Mouse (Mus musculus): Measurements from ENCODE around the gene Tomm40l. TPM values are rescaled to one million over a fixed set of nuclear protein-coding genes. Genes with fewer than 3 reads are reported as not detected.

Gene Tomm40l
- polyA plus RNA-seq, 1 experiment from 2014 or later: 42.6 TPM

GRCm38 (mm10) chr1:171183620-171184019, 38.7 kb downstream of the Tomm40l start:
- no peak for ATAC-seq (ENCODE audit: low read depth)
- no peak overlapping the region for H3K4me2 ChIP-seq
- no peak overlapping the region for H3K4me3 ChIP-seq
- peaks cover 20% of the 10 kb centered on the region for H3K4me1 ChIP-seq (replicated peaks)
- H3K27me3 ChIP-seq: no peaks in the 10 kb centered on the region
- H3K9me3 ChIP-seq: no peaks in the 10 kb centered on the region
- no peak overlapping the region for H3K9ac ChIP-seq
- 57% methylated on average over 3 of the region's 3 CpGs for whole genome bisulfite sequencing
- H3K36me3 ChIP-seq: no peaks in the 10 kb centered on the region
- H3K27ac ChIP-seq (replicated peaks): no peak overlapping the region

DNA sequence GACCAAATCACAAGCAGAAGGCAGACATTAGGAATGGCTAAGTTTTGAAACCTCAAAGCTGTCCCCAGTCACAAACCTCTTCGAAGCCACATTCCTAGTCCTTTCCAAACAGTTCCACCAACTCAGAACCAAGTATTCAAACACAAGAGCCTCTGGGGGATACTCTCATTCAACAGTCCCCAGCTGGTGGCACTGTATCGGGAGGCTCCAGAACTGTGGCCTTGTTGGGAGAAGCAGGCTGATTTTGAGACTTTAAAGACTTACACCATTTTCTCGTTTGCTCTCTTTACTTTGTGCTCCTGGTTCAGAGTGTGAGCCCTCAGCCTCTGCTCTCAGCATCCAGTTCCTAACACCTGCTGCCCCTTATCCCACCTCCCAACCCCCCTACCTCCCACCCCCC, 39.3 kb downstream of the Tomm40l start:
- no peak overlapping the region for H3K4me3 ChIP-seq
- H3K4me2 ChIP-seq: no peak overlapping the region
- no peaks in the 10 kb centered on the region for H3K27me3 ChIP-seq
- H3K9me3 ChIP-seq: no peaks in the 10 kb centered on the region
- no peak overlapping the region for H3K9ac ChIP-seq
- no peak for ATAC-seq (ENCODE audit: low read depth)
- no peak overlapping the region for H3K27ac ChIP-seq (replicated peaks)
- WGBS: 75% methylated on average over 3 of the region's 3 CpGs
- H3K4me1 ChIP-seq (replicated peaks): peaks cover 14% of the 10 kb centered on the region
- no peaks in the 10 kb centered on the region for H3K36me3 ChIP-seq

DNA sequence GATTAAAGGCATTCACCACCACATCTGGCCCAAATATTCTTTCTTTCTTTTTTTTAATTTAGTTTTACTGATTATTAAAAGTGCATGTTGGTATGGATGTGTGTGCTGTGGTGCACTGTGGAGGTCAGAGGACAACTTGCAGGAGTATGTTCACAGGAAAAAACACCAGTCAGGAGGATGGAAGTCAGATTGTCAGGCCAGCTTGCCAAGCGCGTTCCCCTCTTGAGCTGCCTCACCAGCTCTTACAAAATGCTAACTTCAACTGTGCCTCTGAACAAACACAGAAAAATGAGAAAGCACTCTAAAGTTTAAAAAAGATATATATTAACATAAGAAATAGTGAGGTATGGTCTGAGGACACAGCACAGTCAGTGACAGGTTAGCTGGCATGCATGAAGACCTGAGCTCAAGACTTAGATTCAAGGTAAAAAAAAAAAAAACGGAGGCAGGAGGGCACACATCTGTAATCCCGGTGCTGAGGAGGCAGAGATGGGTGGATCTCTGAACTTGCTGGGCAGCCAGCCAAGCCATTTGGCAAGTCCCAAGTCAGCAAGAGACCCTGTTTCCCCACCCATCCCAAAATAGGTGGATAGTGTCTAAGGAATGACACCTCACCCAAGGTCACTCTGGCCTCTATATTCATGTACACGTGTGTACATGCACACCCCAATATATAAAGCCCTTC, 42.7 kb downstream of the Tomm40l start:
- ATAC-seq (ENCODE audit: low read depth): no peak
- Histone ChIP-seq H3K4me3 (no peak overlapping the region), H3K9ac (no peak overlapping the region), H3K4me1 (replicated peaks) (no peaks in the 10 kb centered on the region), H3K4me2 (no peak overlapping the region), H3K27me3 (no peaks in the 10 kb centered on the region), H3K27ac (replicated peaks) (no peak overlapping the region), H3K36me3 (no peaks in the 10 kb centered on the region), H3K9me3 (no peaks in the 10 kb centered on the region)
- 82% methylated on average over 5 of the region's 5 CpGs for WGBS

GRCm38 (mm10) chr1:171172779-171173178, 49.5 kb downstream of the Tomm40l start:
- ATAC-seq (ENCODE audit: low read depth): no peak
- H3K36me3 ChIP-seq: no peaks in the 10 kb centered on the region
- no peak overlapping the region for H3K4me2 ChIP-seq

GRCm38 (mm10) chr1:171171138-171171537, 51.2 kb downstream of the Tomm40l start:
- Histone ChIP-seq H3K4me2 (no peak overlapping the region), H3K27ac (replicated peaks) (0 out of 2 replicates have a peak overlapping the region, but pooled peaks have one; percentile 6), H3K9ac (no peak overlapping the region), H3K27me3 (no peaks in the 10 kb centered on the region; the same call in 1 of the 2 replicates), H3K4me1 (replicated peaks) (no peaks in the 10 kb centered on the region), H3K9me3 (no peaks in the 10 kb centered on the region), H3K36me3 (no peaks in the 10 kb centered on the region), H3K4me3 (no peak overlapping the region)
- no peak for ATAC-seq (ENCODE audit: low read depth)
- 69% methylated on average over 3 of the region's 3 CpGs for WGBS

More at GRCm38 (mm10) chr1:171172779-171173178, 49.5 kb downstream of the Tomm40l start:
- Histone ChIP-seq H3K4me1 (replicated peaks) (no peaks in the 10 kb centered on the region), H3K27me3 (no peaks in the 10 kb centered on the region; the same call in 1 of the 2 replicates), H3K9ac (no peak overlapping the region), H3K9me3 (no peaks in the 10 kb centered on the region), H3K27ac (replicated peaks) (no peak overlapping the region), H3K4me3 (no peak overlapping the region)
- 96% methylated on average over 8 of the region's 8 CpGs for WGBS

- Histone ChIP-seq H3K27me3 (no peaks in the 10 kb centered on the region; the same call in 1 of the 2 replicates), H3K9ac (no peak overlapping the region), H3K36me3 (no peaks in the 10 kb centered on the region), H3K4me2 (no peak overlapping the region), H3K4me1 (replicated peaks) (no peaks in the 10 kb centered on the region), H3K27ac (replicated peaks) (no peak overlapping the region), H3K9me3 (no peaks in the 10 kb centered on the region), H3K4me3 (no peak overlapping the region)
- ATAC-seq (ENCODE audit: low read depth): no peak
- 71% methylated on average over 3 of the region's 3 CpGs for WGBS
Measured at GRCm38 (mm10) chr1:171169913-171170312, 52.4 kb downstream of the Tomm40l start.

DNA sequence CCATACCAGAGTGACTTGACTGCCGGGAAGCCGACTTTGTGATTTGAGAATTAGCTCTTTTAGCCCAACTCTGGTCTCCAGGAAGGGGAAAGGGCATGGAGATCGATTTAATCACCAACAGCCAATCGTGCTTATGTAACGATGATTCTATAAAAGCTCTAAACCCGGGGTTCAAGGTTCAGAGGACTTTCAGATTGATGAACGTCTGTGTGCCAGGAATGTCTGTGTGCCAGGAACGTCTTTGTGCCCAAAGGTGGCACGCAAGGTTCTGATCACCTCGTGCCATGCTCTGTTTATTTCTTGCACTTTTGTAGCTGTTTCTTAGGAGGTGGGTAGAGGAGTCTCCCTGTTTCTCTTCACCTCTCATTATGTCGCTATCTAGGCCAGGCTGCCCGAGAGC, 53.4 kb downstream of the Tomm40l start:
- H3K9ac ChIP-seq: no peak overlapping the region
- H3K36me3 ChIP-seq: no peaks in the 10 kb centered on the region
- H3K4me2 ChIP-seq: no peak overlapping the region
- no peaks in the 10 kb centered on the region for H3K9me3 ChIP-seq
- 90% methylated on average over 12 of the region's 12 CpGs for WGBS
- no peaks in the 10 kb centered on the region for H3K4me1 ChIP-seq (replicated peaks)
- no peak for ATAC-seq (ENCODE audit: low read depth)
- no peak overlapping the region for H3K4me3 ChIP-seq
- H3K27me3 ChIP-seq: no peaks in the 10 kb centered on the region; the same call in 1 of the 2 replicates
- H3K27ac ChIP-seq (replicated peaks): no peak overlapping the region

Other genes with a start within 250 kb of the Tomm40l start
- 0.59 and 0.83 TPM in 2 replicates for gene Fcgr2b, start 246.0 kb downstream of the Tomm40l start, polyA plus RNA-seq (2015; fragmentation: Nextera tagmentation; extraction: Ambion mirVana)
- gene Fcgr4, start 203.6 kb downstream of the Tomm40l start, polyA plus RNA-seq (2015; fragmentation: Nextera tagmentation; extraction: Ambion mirVana): not detected in 2 replicates
- gene Fcgr3, start 157.6 kb downstream of the Tomm40l start, polyA plus RNA-seq (2015; fragmentation: Nextera tagmentation; extraction: Ambion mirVana): 9.0 and 10.9 TPM in 2 replicates
- 2.8 and 2.9 TPM in 2 replicates for gene Cfap126, start 108.6 kb downstream of the Tomm40l start, polyA plus RNA-seq (2015; fragmentation: Nextera tagmentation; extraction: Ambion mirVana)
- 278 and 279 TPM in 2 replicates for gene Sdhc, start 71.9 kb downstream of the Tomm40l start, polyA plus RNA-seq (2015; fragmentation: Nextera tagmentation; extraction: Ambion mirVana)
- gene Mpz, start 71.8 kb downstream of the Tomm40l start, polyA plus RNA-seq (2015; fragmentation: Nextera tagmentation; extraction: Ambion mirVana): 20.7 and 25.7 TPM in 2 replicates
- 13.9 and 18.4 TPM in 2 replicates for gene Pcp4l1, start 26.2 kb downstream of the Tomm40l start, polyA plus RNA-seq (2015; fragmentation: Nextera tagmentation; extraction: Ambion mirVana)
- gene Nr1i3, start 8.5 kb downstream of the Tomm40l start, polyA plus RNA-seq (2015; fragmentation: Nextera tagmentation; extraction: Ambion mirVana): 0.22 and 0.25 TPM in 2 replicates
- gene Apoa2, start 2.5 kb upstream of the Tomm40l start, polyA plus RNA-seq (2015; fragmentation: Nextera tagmentation; extraction: Ambion mirVana): 4.1 and 6.8 TPM in 2 replicates
- 38.6 and 38.7 TPM in 2 replicates for gene Fcer1g, start 11.9 kb upstream of the Tomm40l start, polyA plus RNA-seq (2015; fragmentation: Nextera tagmentation; extraction: Ambion mirVana)
- 3.0 and 4.3 TPM in 2 replicates for gene Adamts4, start 27.9 kb upstream of the Tomm40l start, polyA plus RNA-seq (2015; fragmentation: Nextera tagmentation; extraction: Ambion mirVana)
- 257 and 263 TPM in 2 replicates for gene Ndufs2, start 28.9 kb upstream of the Tomm40l start, polyA plus RNA-seq (2015; fragmentation: Nextera tagmentation; extraction: Ambion mirVana)
- gene B4galt3, start 47.8 kb upstream of the Tomm40l start, polyA plus RNA-seq (2015; fragmentation: Nextera tagmentation; extraction: Ambion mirVana): 94.0 and 97.8 TPM in 2 replicates
- gene Ppox, start 58.7 kb upstream of the Tomm40l start, polyA plus RNA-seq (2015; fragmentation: Nextera tagmentation; extraction: Ambion mirVana): 43.1 and 47.2 TPM in 2 replicates
- gene Usp21, start 65.5 kb upstream of the Tomm40l start, polyA plus RNA-seq (2015; fragmentation: Nextera tagmentation; extraction: Ambion mirVana): 89.3 and 97.3 TPM in 2 replicates
- gene Ufc1, start 72.5 kb upstream of the Tomm40l start, polyA plus RNA-seq (2015; fragmentation: Nextera tagmentation; extraction: Ambion mirVana): 124 and 132 TPM in 2 replicates
- gene Dedd, start 106.6 kb upstream of the Tomm40l start, polyA plus RNA-seq (2015; fragmentation: Nextera tagmentation; extraction: Ambion mirVana): 47.4 and 52.7 TPM in 2 replicates
- 51.9 and 52.1 TPM in 2 replicates for gene Nit1, start 123.1 kb upstream of the Tomm40l start, polyA plus RNA-seq (2015; fragmentation: Nextera tagmentation; extraction: Ambion mirVana)
- 152 and 159 TPM in 2 replicates for gene Pfdn2, start 123.2 kb upstream of the Tomm40l start, polyA plus RNA-seq (2015; fragmentation: Nextera tagmentation; extraction: Ambion mirVana)
- 3.3 and 4.0 TPM in 2 replicates for gene Klhdc9, start 138.3 kb upstream of the Tomm40l start, polyA plus RNA-seq (2015; fragmentation: Nextera tagmentation; extraction: Ambion mirVana)
- 2.1 TPM in 2 replicates for gene Nectin4, start 147.6 kb upstream of the Tomm40l start, polyA plus RNA-seq (2015; fragmentation: Nextera tagmentation; extraction: Ambion mirVana)
- 1.2 TPM in 2 replicates for gene Arhgap30, start 166.4 kb upstream of the Tomm40l start, polyA plus RNA-seq (2015; fragmentation: Nextera tagmentation; extraction: Ambion mirVana)
- gene Usf1, start 188.8 kb upstream of the Tomm40l start, polyA plus RNA-seq (2015; fragmentation: Nextera tagmentation; extraction: Ambion mirVana): 183 and 188 TPM in 2 replicates
- gene Tstd1, start 196.4 kb upstream of the Tomm40l start, polyA plus RNA-seq (2015; fragmentation: Nextera tagmentation; extraction: Ambion mirVana): 7.8 and 8.5 TPM in 2 replicates
- 14.7 and 15.1 TPM in 2 replicates for gene F11r, start 215.0 kb upstream of the Tomm40l start, polyA plus RNA-seq (2015; fragmentation: Nextera tagmentation; extraction: Ambion mirVana)